Mouse (Mus musculus): Measurements from ENCODE around the gene Cx3cr1. TPM values are rescaled to one million over a fixed set of nuclear protein-coding genes. Genes with fewer than 3 reads are reported as not detected.

The Cx3cr1 gene
- polyA plus RNA-seq, 1 experiment from 2014 or later: 9.3 TPM

DNA sequence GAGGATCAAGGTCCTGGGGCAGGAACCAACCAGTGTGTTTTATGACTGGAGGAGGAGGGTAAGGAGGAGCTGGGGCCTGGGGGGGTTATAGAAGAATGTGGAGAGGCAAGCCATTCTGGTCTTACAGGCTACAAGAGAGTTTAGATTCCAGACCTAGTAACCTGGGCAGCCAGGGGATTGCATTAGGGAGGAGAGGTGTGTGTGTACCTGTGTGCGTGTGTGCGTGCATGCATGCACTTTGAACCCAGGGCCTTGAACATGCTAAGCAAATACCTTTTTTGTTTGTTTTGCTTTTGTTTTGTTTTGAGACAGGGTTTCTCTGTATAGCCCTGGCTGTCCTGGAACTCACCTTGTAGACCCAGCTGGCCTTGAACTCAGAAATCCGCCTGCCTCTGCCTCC is 59.8 kb downstream of the Cx3cr1 start:
- H3K4me3 ChIP-seq: no peak overlapping the region
- H3K4me2 ChIP-seq: no peak overlapping the region

DNA sequence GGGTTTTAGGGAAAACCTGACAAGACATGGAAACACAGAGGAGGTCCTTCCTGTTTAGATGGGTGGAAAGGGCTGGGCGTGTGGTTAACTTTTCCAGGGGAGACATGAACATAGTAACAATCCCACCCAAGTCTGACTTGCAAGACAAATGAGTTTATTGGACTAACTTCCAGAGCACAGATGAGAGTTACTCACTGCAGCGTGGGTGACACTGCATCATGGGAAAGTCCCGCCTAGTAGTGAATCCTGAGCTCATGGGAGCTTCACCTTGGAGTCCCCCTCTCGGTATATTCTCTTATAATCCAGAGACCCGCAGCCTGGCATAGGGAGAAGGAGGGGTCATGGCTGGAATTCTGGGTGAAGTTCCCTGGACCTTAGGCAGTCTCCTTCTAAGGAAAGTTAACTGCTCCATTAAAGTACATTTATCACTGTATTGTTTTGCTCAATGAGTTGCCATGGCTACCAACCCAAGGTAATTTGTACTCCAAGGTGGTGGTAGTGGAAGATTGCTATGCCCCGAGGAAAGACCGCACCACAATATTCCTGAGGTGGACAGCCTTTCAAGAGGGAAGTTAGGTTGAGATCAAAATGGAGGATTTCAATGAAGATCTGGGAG is 60.3 kb downstream of the Cx3cr1 start:
- no peak for ATAC-seq (ENCODE audit: extremely low read depth, insufficient number of reproducible peaks, low FRiP score, low TSS enrichment)
- 75% methylated on average over 7 of the region's 7 CpGs for WGBS
- peaks cover 4% of the 10 kb centered on the region; the same call in 1 of the 2 replicates for H3K9me3 ChIP-seq

More for the DNA sequence above, 59.8 kb downstream of the Cx3cr1 start:
- Histone ChIP-seq H3K9me3 (peaks cover 4% of the 10 kb centered on the region; the same call in 1 of the 2 replicates), H3K9ac (no peak overlapping the region), H3K36me3 (peaks cover 31% of the 10 kb centered on the region), H3K4me1 (peaks cover 38% of the 10 kb centered on the region), H3K27me3 (replicated peaks) (no peaks in the 10 kb centered on the region), H3K27ac (replicated peaks) (peak overlapping the region; percentile 89; the same call in 1 of the 2 replicates)
- ATAC-seq (ENCODE audit: extremely low read depth, insufficient number of reproducible peaks, low FRiP score, low TSS enrichment): no peak
- WGBS: 95% methylated on average over 3 of the region's 3 CpGs

GRCm38 (mm10) chr9:120007833-120008232 is 61.8 kb downstream of the Cx3cr1 start:
- ATAC-seq (ENCODE audit: extremely low read depth, insufficient number of reproducible peaks, low FRiP score, low TSS enrichment): no peak
- 81% methylated on average over 1 of the region's 1 CpGs for WGBS
- H3K4me3 ChIP-seq: no peak overlapping the region

More for the DNA sequence above, 60.3 kb downstream of the Cx3cr1 start:
- Histone ChIP-seq H3K4me2 (no peak overlapping the region), H3K27ac (replicated peaks) (0 out of 2 replicates have a peak overlapping the region, but pooled peaks have one; percentile 89), H3K4me1 (peaks cover 33% of the 10 kb centered on the region), H3K27me3 (replicated peaks) (no peaks in the 10 kb centered on the region), H3K36me3 (peaks cover 26% of the 10 kb centered on the region), H3K4me3 (no peak overlapping the region), H3K9ac (no peak overlapping the region)

DNA sequence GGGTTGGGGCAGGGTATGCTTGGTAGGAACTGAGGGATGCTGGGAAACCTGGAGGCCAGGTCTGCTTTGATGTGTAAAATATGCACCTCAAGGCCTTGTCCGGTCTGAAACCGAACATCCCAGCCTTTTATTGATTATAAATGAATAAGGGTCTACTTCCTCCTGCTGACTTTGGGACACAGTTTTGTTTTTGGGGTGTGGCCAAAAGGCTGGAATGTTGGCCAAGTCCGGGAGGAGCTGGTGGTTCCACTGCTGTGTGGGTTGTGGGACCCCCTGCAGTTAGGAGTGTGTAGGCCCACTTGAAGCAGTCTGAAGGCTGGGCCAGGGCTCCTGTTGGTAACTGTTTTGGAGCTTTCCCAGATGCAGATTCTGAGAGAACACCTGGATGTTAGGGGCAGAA is 63.7 kb downstream of the Cx3cr1 start:
- no peak overlapping the region for H3K27ac ChIP-seq (replicated peaks)
- H3K27me3 ChIP-seq (replicated peaks): no peaks in the 10 kb centered on the region
- WGBS: 68% methylated on average over 3 of the region's 3 CpGs
- H3K9ac ChIP-seq: 0 out of 2 replicates have a peak overlapping the region, but pooled peaks have one; percentile 5
- H3K9me3 ChIP-seq: peaks cover 4% of the 10 kb centered on the region; the same call in 1 of the 2 replicates
- no peak overlapping the region for H3K4me3 ChIP-seq
- no peak for ATAC-seq (ENCODE audit: extremely low read depth, insufficient number of reproducible peaks, low FRiP score, low TSS enrichment)
- peaks cover 27% of the 10 kb centered on the region for H3K4me1 ChIP-seq
- H3K36me3 ChIP-seq: 0 out of 2 replicates have a peak, but pooled peaks cover 3% of the 10 kb centered on the region
- H3K4me2 ChIP-seq: no peak overlapping the region

More at GRCm38 (mm10) chr9:120007833-120008232, 61.8 kb downstream of the Cx3cr1 start:
- Histone ChIP-seq H3K9ac (no peak overlapping the region), H3K4me2 (no peak overlapping the region), H3K4me1 (peaks cover 24% of the 10 kb centered on the region), H3K9me3 (peaks cover 4% of the 10 kb centered on the region; the same call in 1 of the 2 replicates), H3K27ac (replicated peaks) (no peak overlapping the region), H3K27me3 (replicated peaks) (no peaks in the 10 kb centered on the region), H3K36me3 (peaks cover 11% of the 10 kb centered on the region)

- H3K9me3 ChIP-seq: peaks cover 1% of the 10 kb centered on the region; the same call in 1 of the 2 replicates
- H3K4me1 ChIP-seq: peaks cover 26% of the 10 kb centered on the region
- ATAC-seq (ENCODE audit: extremely low read depth, insufficient number of reproducible peaks, low FRiP score, low TSS enrichment): 0 out of 2 replicates have a peak, but pooled peaks have one; percentile 44
- WGBS: 67% methylated on average over 5 of the region's 5 CpGs
- H3K36me3 ChIP-seq: 0 out of 2 replicates have a peak, but pooled peaks cover 3% of the 10 kb centered on the region
- H3K27ac ChIP-seq (replicated peaks): peak overlapping the region; percentile 83; the same call in 1 of the 2 replicates
- peak overlapping the region; percentile 72; the same call in 1 of the 2 replicates for H3K4me2 ChIP-seq
- no peaks in the 10 kb centered on the region for H3K27me3 ChIP-seq (replicated peaks)
- no peak overlapping the region for H3K4me3 ChIP-seq
- no peak overlapping the region for H3K9ac ChIP-seq
Observed at GRCm38 (mm10) chr9:120002893-120003292, 66.8 kb downstream of the Cx3cr1 start.

DNA sequence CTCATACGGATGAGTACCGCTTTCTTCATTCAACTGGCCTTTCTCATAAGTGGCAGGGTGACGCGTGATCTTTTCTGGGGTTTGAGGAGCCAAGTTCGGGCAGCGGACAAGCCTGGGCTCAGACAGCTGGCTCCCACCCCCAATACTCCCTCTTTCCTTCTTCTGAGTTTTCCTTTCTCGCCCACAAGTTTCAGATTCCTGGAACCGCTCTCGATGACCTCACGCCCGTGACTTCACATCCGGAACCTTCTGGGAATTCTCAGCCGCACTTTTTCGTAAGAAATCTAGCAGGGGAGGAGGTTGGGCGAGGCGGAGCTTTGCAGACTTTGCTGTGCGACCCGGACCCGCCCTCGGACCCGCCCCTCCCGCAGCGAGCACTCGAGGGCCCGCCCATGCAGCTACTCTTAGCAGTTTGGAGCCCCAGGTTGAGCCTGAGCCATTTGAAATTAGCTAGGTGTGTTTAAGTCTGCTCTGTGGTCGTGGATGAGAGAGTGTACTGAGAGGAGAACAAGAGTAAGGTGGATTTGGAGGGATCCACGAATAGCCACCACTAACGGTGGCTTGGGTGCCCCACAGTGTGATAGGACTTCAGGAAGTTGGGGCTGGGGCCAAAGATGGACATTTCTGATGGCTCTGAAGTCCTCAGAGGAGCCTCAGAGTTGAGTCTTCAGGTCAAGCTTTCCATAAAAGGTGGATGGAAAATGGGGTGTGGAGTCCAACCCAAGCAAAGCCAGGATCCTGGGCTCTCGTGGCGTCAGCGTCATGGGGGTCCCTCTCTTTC is 67.5 kb downstream of the Cx3cr1 start:
- H3K27ac ChIP-seq (replicated peaks): peak overlapping the region; percentile 83
- WGBS: 9% methylated on average over 31 of the region's 31 CpGs
- ATAC-seq (ENCODE audit: extremely low read depth, insufficient number of reproducible peaks, low FRiP score, low TSS enrichment): peak; percentile 88

GRCm38 (mm10) chr9:120000761-120001160 is 68.9 kb downstream of the Cx3cr1 start:
- Histone ChIP-seq H3K9me3 (no peaks in the 10 kb centered on the region), H3K4me3 (no peak overlapping the region), H3K9ac (no peak overlapping the region), H3K27me3 (replicated peaks) (no peaks in the 10 kb centered on the region), H3K4me2 (no peak overlapping the region), H3K27ac (replicated peaks) (no peak overlapping the region), H3K4me1 (peaks cover 26% of the 10 kb centered on the region), H3K36me3 (no peaks in the 10 kb centered on the region)
- WGBS: 66% methylated on average over 5 of the region's 5 CpGs
- no peak for ATAC-seq (ENCODE audit: extremely low read depth, insufficient number of reproducible peaks, low FRiP score, low TSS enrichment)

More for the DNA sequence above, 67.5 kb downstream of the Cx3cr1 start:
- peak overlapping the region; percentile 78 for H3K9ac ChIP-seq
- peak overlapping the region; percentile 72 for H3K4me2 ChIP-seq
- no peaks in the 10 kb centered on the region for H3K36me3 ChIP-seq
- no peaks in the 10 kb centered on the region for H3K27me3 ChIP-seq (replicated peaks)
- peaks cover 26% of the 10 kb centered on the region for H3K4me1 ChIP-seq
- peak overlapping the region; percentile 53 for H3K4me3 ChIP-seq
- H3K9me3 ChIP-seq: no peaks in the 10 kb centered on the region

DNA sequence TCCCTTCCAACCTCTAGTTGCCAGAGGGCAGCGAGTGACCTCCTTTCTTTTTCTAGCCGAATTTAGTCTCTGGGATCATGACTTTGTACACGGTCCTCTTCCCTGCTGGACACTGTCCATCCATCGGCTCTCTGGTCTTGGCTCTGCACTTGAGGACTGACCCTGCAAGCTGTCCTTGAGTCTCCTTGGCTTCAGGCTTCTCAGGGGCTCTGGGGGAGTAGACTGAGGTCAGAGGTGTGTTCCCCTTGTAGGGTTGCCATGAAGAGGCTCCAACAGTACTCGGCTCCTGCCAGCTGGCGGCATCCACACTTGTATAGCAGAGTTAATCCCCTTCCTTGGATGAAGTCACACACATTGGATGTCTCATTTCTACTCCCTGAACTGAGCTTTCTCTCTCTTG is 70.0 kb downstream of the Cx3cr1 start:
- no peak overlapping the region for H3K9ac ChIP-seq
- H3K27me3 ChIP-seq (replicated peaks): no peaks in the 10 kb centered on the region
- no peak overlapping the region for H3K4me2 ChIP-seq
- no peaks in the 10 kb centered on the region for H3K36me3 ChIP-seq
- H3K4me1 ChIP-seq: peaks cover 26% of the 10 kb centered on the region
- H3K27ac ChIP-seq (replicated peaks): no peak overlapping the region
- WGBS: 68% methylated on average over 6 of the region's 6 CpGs
- H3K9me3 ChIP-seq: no peaks in the 10 kb centered on the region
- no peak overlapping the region for H3K4me3 ChIP-seq
- ATAC-seq (ENCODE audit: extremely low read depth, insufficient number of reproducible peaks, low FRiP score, low TSS enrichment): no peak

- H3K27ac ChIP-seq (replicated peaks): no peak overlapping the region
- no peak overlapping the region for H3K4me3 ChIP-seq
- H3K4me2 ChIP-seq: no peak overlapping the region
- no peak overlapping the region for H3K9ac ChIP-seq
- no peaks in the 10 kb centered on the region for H3K36me3 ChIP-seq
- no peaks in the 10 kb centered on the region for H3K9me3 ChIP-seq
- ATAC-seq (ENCODE audit: extremely low read depth, insufficient number of reproducible peaks, low FRiP score, low TSS enrichment): no peak
- H3K4me1 ChIP-seq: peaks cover 21% of the 10 kb centered on the region
- no peaks in the 10 kb centered on the region for H3K27me3 ChIP-seq (replicated peaks)
- 59% methylated on average over 1 of the region's 1 CpGs for WGBS
Observed at GRCm38 (mm10) chr9:119998776-119999175, 70.9 kb downstream of the Cx3cr1 start.

DNA sequence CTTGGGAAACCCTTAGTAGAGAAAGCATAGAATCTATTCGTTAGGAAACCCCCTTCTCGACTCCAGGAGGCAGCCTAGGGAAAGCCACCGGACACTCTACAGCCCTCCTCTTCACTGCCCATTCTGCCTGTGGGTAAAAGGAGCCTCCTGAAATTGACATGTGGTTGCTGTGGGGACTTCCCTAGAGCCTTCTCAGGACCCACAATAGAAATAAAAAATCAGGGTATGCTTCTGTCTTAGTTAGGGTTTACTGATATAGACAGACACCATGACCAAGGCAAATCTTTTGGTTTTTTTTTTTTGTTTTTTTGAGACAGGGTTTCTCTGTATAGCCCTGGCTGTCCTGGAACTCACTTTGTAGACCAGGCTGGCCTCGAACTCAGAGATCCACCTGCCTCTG is 73.6 kb downstream of the Cx3cr1 start:
- WGBS: 79% methylated on average over 4 of the region's 4 CpGs

DNA sequence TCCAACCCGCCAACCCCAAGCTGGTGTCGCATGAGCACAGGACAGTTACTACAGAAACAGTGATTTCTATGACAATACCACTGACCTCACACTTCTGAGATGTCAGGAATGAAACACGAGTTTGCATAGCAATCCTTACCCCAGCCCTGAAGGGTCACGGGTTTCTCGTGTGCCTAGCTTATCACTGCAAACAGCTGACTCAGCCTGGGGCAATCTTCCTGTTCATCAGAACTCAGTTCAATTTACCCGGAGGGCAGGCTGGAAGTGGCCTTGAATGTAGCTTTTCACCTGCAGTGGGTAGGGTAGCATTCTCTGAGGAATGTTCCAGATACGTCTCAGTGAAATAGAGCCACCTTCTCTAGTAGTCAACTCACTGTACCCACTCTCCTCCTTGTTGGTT is 75.5 kb downstream of the Cx3cr1 start:
- ATAC-seq (ENCODE audit: extremely low read depth, insufficient number of reproducible peaks, low FRiP score, low TSS enrichment): no peak
- peaks cover 12% of the 10 kb centered on the region; the same call in 1 of the 2 replicates for H3K4me1 ChIP-seq
- no peaks in the 10 kb centered on the region for H3K36me3 ChIP-seq
- H3K4me2 ChIP-seq: no peak overlapping the region
- WGBS: 51% methylated on average over 7 of the region's 7 CpGs
- H3K9me3 ChIP-seq: no peaks in the 10 kb centered on the region
- no peaks in the 10 kb centered on the region for H3K27me3 ChIP-seq (replicated peaks)
- H3K9ac ChIP-seq: no peak overlapping the region
- no peak overlapping the region for H3K4me3 ChIP-seq
- H3K27ac ChIP-seq (replicated peaks): no peak overlapping the region

More for the DNA sequence above, 73.6 kb downstream of the Cx3cr1 start:
- H3K4me3 ChIP-seq: no peak overlapping the region
- ATAC-seq (ENCODE audit: extremely low read depth, insufficient number of reproducible peaks, low FRiP score, low TSS enrichment): no peak
- no peaks in the 10 kb centered on the region for H3K9me3 ChIP-seq
- H3K27ac ChIP-seq (replicated peaks): no peak overlapping the region
- peaks cover 18% of the 10 kb centered on the region for H3K4me1 ChIP-seq
- H3K36me3 ChIP-seq: no peaks in the 10 kb centered on the region
- H3K4me2 ChIP-seq: no peak overlapping the region
- H3K27me3 ChIP-seq (replicated peaks): no peaks in the 10 kb centered on the region
- no peak overlapping the region for H3K9ac ChIP-seq

All from heart, embryonic 13.5 days (tissue).